Mouse (Mus musculus) testis, adult 2 months (tissue): ENCODE data around the gene Uqcrfs1. TPM values are rescaled to one million over a fixed set of nuclear protein-coding genes. Genes with fewer than 3 reads are reported as not detected.

ENCODE experiments used
- H3K27ac ChIP-seq: fragments of 200-500 bp; 2 replicates; pipeline ENCODE4 v1.5.1; 2012; ENCODE audit warnings: low read depth, low read length; ENCODE audit not compliant: control insufficient read depth, insufficient read depth
- H3K27me3 ChIP-seq: fragments of 200-500 bp; 2 replicates; pipeline ENCODE4 v1.6.1; 2012; ENCODE audit warnings: mild to moderate bottlenecking, low read length, moderate library complexity; ENCODE audit not compliant: control insufficient read depth, insufficient read depth
- H3K36me3 ChIP-seq: fragments of 200-500 bp; 2 replicates; pipeline ENCODE4 v1.6.1; 2012; ENCODE audit warnings: mild to moderate bottlenecking, low read length; ENCODE audit not compliant: control insufficient read depth, insufficient read depth
- H3K4me1 ChIP-seq: fragments of 200-500 bp; 2 replicates; pipeline ENCODE4 v1.6.1; 2012; ENCODE audit warnings: low read length; ENCODE audit not compliant: control insufficient read depth, insufficient read depth
- H3K4me3 ChIP-seq: fragments of 200-500 bp; 2 replicates; pipeline ENCODE4 v1.5.1; 2012; ENCODE audit warnings: low read depth, mild to moderate bottlenecking, low read length, moderate library complexity, mixed read lengths; ENCODE audit not compliant: control insufficient read depth
- CTCF ChIP-seq: fragments of 200-500 bp; IDR thresholded peaks from 2 replicates; pipeline ENCODE4 v1.5.1; 2012; ENCODE audit warnings: low read depth, mild to moderate bottlenecking, inconsistent platforms, low read length, moderate library complexity; ENCODE audit not compliant: control insufficient read depth, insufficient read depth, insufficient replicate concordance
- POLR2A ChIP-seq: fragments of 200-500 bp; IDR thresholded peaks from 2 replicates; pipeline ENCODE4 v1.6.1; 2012; ENCODE audit warnings: low read depth, mild to moderate bottlenecking, inconsistent platforms, low read length, moderate library complexity; ENCODE audit not compliant: control insufficient read depth
- polyA plus RNA-seq: library from polyadenylated mRNA; depleted of rRNA; stranded (reverse); fragments of >200 nt; gene quantifications from 2 replicates; pipeline ENCODE4 v1.2.3, GENCODE M21; 2012; rRNA removed

Uqcrfs1 gene
- polyA plus RNA-seq = 72.9 and 74.6 TPM in 2 replicates

GRCm38 (mm10) chr13:30544856-30545604 lies at the start of gene Uqcrfs1:
Gene Uqcrfs1 (minus strand): TSS chr13:30545362.
- Histone ChIP-seq H3K27me3 (no peaks in the 10 kb centered on the region), H3K36me3 (no peaks in the 10 kb centered on the region), H3K27ac (peak within 1 kb of the TSS; percentile 95), H3K4me1 (peaks cover 2% of the 10 kb centered on the region; the same call in 1 of the 2 replicates), H3K4me3 (peak within 1 kb of the TSS; percentile 95)
- TF ChIP-seq CTCF = peak; percentile 13; the same call in 1 of the 2 replicates
- TF ChIP-seq POLR2A = peak; percentile 96

DNA sequence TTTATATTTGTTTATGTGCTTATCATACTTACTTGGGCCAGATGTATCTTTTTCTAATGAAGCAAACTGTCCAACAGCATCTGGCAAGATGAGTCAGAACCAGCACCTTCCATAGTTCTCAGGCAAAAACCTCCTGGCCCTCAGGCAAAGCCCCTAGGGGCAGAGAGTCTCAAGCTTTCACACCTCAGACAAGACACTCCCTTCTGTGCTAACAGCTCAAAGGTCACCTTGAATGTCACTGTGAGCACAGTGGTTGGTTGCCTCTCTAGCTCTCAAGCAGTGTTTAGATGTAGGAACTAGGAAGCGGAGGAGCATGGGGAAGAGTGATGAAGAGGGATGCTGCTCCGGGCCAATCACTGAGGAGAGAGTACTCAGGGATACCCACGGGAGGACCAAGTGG lies 40.6 kb upstream of the Uqcrfs1 start:
- Histone ChIP-seq H3K4me3 (no peak overlapping the region), H3K27me3 (no peaks in the 10 kb centered on the region), H3K27ac (no peak overlapping the region), H3K4me1 (no peaks in the 10 kb centered on the region), H3K36me3 (no peaks in the 10 kb centered on the region)
- TF ChIP-seq CTCF = no peak

DNA sequence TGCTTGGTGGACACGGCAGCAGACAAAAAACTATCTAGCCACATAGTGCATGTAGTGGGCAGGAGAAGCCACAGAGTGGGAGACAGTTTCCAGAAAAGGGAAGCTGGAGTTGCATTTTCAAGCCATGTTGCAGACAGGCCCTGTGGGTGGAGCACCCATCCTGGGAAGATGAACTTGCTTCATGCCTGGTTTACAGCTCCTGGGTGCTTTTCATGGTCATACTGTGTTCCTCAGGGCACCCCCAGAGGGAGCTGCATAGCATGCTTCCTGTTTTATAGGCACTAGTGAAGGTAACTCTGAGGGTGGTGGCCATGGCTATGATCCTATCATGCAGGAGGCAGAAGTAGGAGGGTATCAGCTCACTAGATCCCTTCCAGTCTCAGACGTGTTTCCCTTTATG lies 37.4 kb upstream of the Uqcrfs1 start:
- Histone ChIP-seq H3K4me3 (no peak overlapping the region), H3K27me3 (no peaks in the 10 kb centered on the region), H3K36me3 (no peaks in the 10 kb centered on the region), H3K4me1 (no peaks in the 10 kb centered on the region), H3K27ac (no peak overlapping the region)
- TF ChIP-seq POLR2A (no peak), CTCF (no peak)

GRCm38 (mm10) chr13:30578806-30579205 lies 33.6 kb upstream of the Uqcrfs1 start:
- no peaks in the 10 kb centered on the region for H3K36me3 ChIP-seq
- no peak overlapping the region for H3K4me3 ChIP-seq
- H3K27ac ChIP-seq = no peak overlapping the region
- H3K27me3 ChIP-seq = no peaks in the 10 kb centered on the region
- H3K4me1 ChIP-seq = no peaks in the 10 kb centered on the region
- TF ChIP-seq POLR2A (no peak), CTCF (no peak)

- Histone ChIP-seq H3K4me1 (no peaks in the 10 kb centered on the region), H3K27me3 (no peaks in the 10 kb centered on the region), H3K4me3 (no peak overlapping the region), H3K27ac (no peak overlapping the region), H3K36me3 (no peaks in the 10 kb centered on the region)
- TF ChIP-seq CTCF (no peak), POLR2A (no peak)
Measured at GRCm38 (mm10) chr13:30576819-30577218, 31.7 kb upstream of the Uqcrfs1 start.

- H3K27ac ChIP-seq = no peak overlapping the region
- no peaks in the 10 kb centered on the region for H3K36me3 ChIP-seq
- H3K27me3 ChIP-seq = no peaks in the 10 kb centered on the region
Measured at GRCm38 (mm10) chr13:30572971-30573370, 27.8 kb upstream of the Uqcrfs1 start.

GRCm38 (mm10) chr13:30570182-30570581 lies 25.0 kb upstream of the Uqcrfs1 start:
- H3K4me1 ChIP-seq = no peaks in the 10 kb centered on the region
- H3K4me3 ChIP-seq = no peak overlapping the region
- no peaks in the 10 kb centered on the region for H3K36me3 ChIP-seq
- no peak overlapping the region for H3K27ac ChIP-seq
- TF ChIP-seq POLR2A (no peak), CTCF (no peak)
- no peaks in the 10 kb centered on the region for H3K27me3 ChIP-seq

More at GRCm38 (mm10) chr13:30572971-30573370, 27.8 kb upstream of the Uqcrfs1 start:
- TF ChIP-seq CTCF (no peak), POLR2A (no peak)
- no peak overlapping the region for H3K4me3 ChIP-seq
- no peaks in the 10 kb centered on the region for H3K4me1 ChIP-seq
